Mouse (Mus musculus): Measurements from ENCODE around the gene Atp2a2. TPM values are rescaled to one million over a fixed set of nuclear protein-coding genes. Genes with fewer than 3 reads are reported as not detected.

The Atp2a2 gene
- polyA plus RNA-seq, 1 experiment from 2014 or later, result 78.4 TPM

- WGBS, result 93% methylated on average over 11 of the region's 11 CpGs
- ATAC-seq (ENCODE audit: low read depth), result no peak
- no peak overlapping the region for H3K4me2 ChIP-seq (ENCODE audit: low read depth, low read length)
- H3K4me3 ChIP-seq (ENCODE audit: low read depth, low read length), result no peak overlapping the region
- H3K36me3 ChIP-seq (ENCODE audit: control insufficient read depth, insufficient read depth, low read length), result peaks cover 52% of the 10 kb centered on the region
- no peak overlapping the region for H3K9ac ChIP-seq (replicated peaks; ENCODE audit: low read depth, low read length)
- no peaks in the 10 kb centered on the region for H3K9me3 ChIP-seq (ENCODE audit: control insufficient read depth, low read length)
- no peaks in the 10 kb centered on the region for H3K4me1 ChIP-seq (ENCODE audit: control insufficient read depth, insufficient read depth, low read length)
- no peak overlapping the region for H3K27ac ChIP-seq (ENCODE audit: low read depth, low read length)
- no peaks in the 10 kb centered on the region for H3K27me3 ChIP-seq (ENCODE audit: control insufficient read depth, insufficient read depth, low read length)
Measured at GRCm38 (mm10) chr5:122445051-122445610, 56.9 kb downstream of the Atp2a2 start.

DNA sequence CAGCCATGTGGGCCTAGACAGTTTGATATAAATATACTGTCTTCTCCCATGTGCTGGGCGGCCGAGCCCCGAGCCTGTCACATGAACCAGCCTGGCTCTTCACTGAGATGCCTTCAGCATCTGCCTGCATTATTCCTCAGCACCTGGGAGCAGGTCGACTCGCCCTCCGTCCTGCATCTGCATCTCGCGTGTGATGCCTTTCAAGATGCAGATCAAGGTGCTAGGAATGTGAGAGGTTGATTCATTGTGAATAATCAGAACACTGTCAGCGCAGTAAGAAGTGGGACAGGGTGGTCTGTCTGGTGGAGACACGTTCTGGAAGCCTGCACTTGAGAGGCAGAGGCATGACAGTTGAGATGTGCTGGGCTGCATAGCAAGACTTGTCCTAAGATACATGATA, 57.5 kb downstream of the Atp2a2 start:
- no peak for ATAC-seq (ENCODE audit: low read depth)
- Histone ChIP-seq H3K27me3 (ENCODE audit: control insufficient read depth, insufficient read depth, low read length) (no peaks in the 10 kb centered on the region), H3K27ac (ENCODE audit: low read depth, low read length) (no peak overlapping the region), H3K9me3 (ENCODE audit: control insufficient read depth, low read length) (no peaks in the 10 kb centered on the region), H3K4me2 (ENCODE audit: low read depth, low read length) (no peak overlapping the region), H3K4me3 (ENCODE audit: low read depth, low read length) (no peak overlapping the region), H3K4me1 (ENCODE audit: control insufficient read depth, insufficient read depth, low read length) (no peaks in the 10 kb centered on the region), H3K36me3 (ENCODE audit: control insufficient read depth, insufficient read depth, low read length) (peaks cover 59% of the 10 kb centered on the region), H3K9ac (replicated peaks; ENCODE audit: low read depth, low read length) (no peak overlapping the region)
- 97% methylated on average over 10 of the region's 10 CpGs for WGBS

DNA sequence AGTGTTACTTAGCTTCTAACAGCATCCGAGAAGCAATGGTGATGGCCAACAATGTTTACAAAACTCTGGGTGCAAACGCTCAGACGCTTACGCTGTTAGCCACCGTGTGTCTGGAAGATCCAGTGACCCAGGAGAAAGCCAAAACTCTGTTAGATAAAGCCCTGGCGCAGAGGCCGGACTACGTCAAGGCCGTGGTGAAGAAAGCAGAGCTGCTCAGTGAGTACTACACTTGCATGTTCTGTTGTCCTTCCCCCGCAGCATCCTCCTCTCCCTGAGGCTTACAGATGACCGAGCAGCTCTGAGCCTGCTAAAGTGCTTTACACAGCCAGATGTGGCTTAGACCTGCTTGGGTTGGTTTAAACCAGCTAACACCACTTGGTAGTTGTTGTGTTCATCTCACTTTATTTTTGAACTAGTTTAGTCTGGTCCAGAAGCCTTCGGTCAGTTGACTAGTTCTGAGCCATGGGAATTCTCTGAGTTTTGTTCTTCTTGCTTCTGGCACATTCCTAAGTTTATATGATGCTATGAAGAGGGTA, 61.9 kb downstream of the Atp2a2 start:
- Histone ChIP-seq H3K27ac (ENCODE audit: low read depth, low read length) (no peak overlapping the region), H3K9ac (replicated peaks; ENCODE audit: low read depth, low read length) (no peak overlapping the region), H3K36me3 (ENCODE audit: control insufficient read depth, insufficient read depth, low read length) (peaks cover 94% of the 10 kb centered on the region), H3K4me2 (ENCODE audit: low read depth, low read length) (no peak overlapping the region), H3K9me3 (ENCODE audit: control insufficient read depth, low read length) (no peaks in the 10 kb centered on the region), H3K4me3 (ENCODE audit: low read depth, low read length) (no peak overlapping the region), H3K27me3 (ENCODE audit: control insufficient read depth, insufficient read depth, low read length) (no peaks in the 10 kb centered on the region), H3K4me1 (ENCODE audit: control insufficient read depth, insufficient read depth, low read length) (no peaks in the 10 kb centered on the region)
- 97% methylated on average over 12 of the region's 12 CpGs for WGBS
- ATAC-seq (ENCODE audit: low read depth), result no peak

- Histone ChIP-seq H3K27me3 (ENCODE audit: control insufficient read depth, insufficient read depth, low read length) (no peaks in the 10 kb centered on the region), H3K27ac (ENCODE audit: low read depth, low read length) (no peak overlapping the region), H3K9ac (replicated peaks; ENCODE audit: low read depth, low read length) (no peak overlapping the region), H3K36me3 (ENCODE audit: control insufficient read depth, insufficient read depth, low read length) (peaks cover 88% of the 10 kb centered on the region), H3K4me3 (ENCODE audit: low read depth, low read length) (no peak overlapping the region), H3K4me2 (ENCODE audit: low read depth, low read length) (no peak overlapping the region), H3K4me1 (ENCODE audit: control insufficient read depth, insufficient read depth, low read length) (no peaks in the 10 kb centered on the region), H3K9me3 (ENCODE audit: control insufficient read depth, low read length) (no peaks in the 10 kb centered on the region)
- 91% methylated on average over 19 of the region's 19 CpGs for WGBS
- ATAC-seq (ENCODE audit: low read depth), result no peak
Measured at GRCm38 (mm10) chr5:122439400-122440094, 62.5 kb downstream of the Atp2a2 start.

- H3K36me3 ChIP-seq (ENCODE audit: control insufficient read depth, insufficient read depth, low read length), result peaks cover 80% of the 10 kb centered on the region
- ATAC-seq (ENCODE audit: low read depth), result no peak
- no peak overlapping the region for H3K4me2 ChIP-seq (ENCODE audit: low read depth, low read length)
- no peaks in the 10 kb centered on the region for H3K9me3 ChIP-seq (ENCODE audit: control insufficient read depth, low read length)
- no peak overlapping the region for H3K9ac ChIP-seq (replicated peaks; ENCODE audit: low read depth, low read length)
- H3K27ac ChIP-seq (ENCODE audit: low read depth, low read length), result no peak overlapping the region
- no peak overlapping the region for H3K4me3 ChIP-seq (ENCODE audit: low read depth, low read length)
- no peaks in the 10 kb centered on the region for H3K27me3 ChIP-seq (ENCODE audit: control insufficient read depth, insufficient read depth, low read length)
- no peaks in the 10 kb centered on the region for H3K4me1 ChIP-seq (ENCODE audit: control insufficient read depth, insufficient read depth, low read length)
- WGBS, result 78% methylated on average over 4 of the region's 4 CpGs
Measured at GRCm38 (mm10) chr5:122434541-122434940, 67.5 kb downstream of the Atp2a2 start.

DNA sequence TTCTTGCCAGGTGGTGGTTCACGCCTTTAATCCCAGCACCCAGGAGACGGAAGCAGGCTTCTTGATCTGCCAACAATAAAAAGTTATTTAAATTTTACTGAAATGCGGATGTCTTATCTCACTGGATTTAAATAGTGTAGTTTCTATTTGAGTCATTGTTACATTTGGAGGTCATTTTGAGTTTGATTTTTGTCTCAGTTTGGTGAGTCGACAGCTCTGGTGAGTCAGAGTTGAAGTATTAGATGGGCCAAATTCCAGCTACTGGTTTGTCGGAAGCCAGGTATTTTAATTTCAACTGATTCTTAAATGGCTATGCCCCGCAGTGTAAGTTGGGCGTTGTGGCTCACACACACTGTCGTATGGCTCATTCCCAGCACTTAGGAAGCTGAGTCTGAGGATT, 70.8 kb downstream of the Atp2a2 start:
- Histone ChIP-seq H3K27ac (ENCODE audit: low read depth, low read length) (no peak overlapping the region), H3K9me3 (ENCODE audit: control insufficient read depth, low read length) (no peaks in the 10 kb centered on the region), H3K4me2 (ENCODE audit: low read depth, low read length) (no peak overlapping the region), H3K4me3 (ENCODE audit: low read depth, low read length) (no peak overlapping the region), H3K27me3 (ENCODE audit: control insufficient read depth, insufficient read depth, low read length) (no peaks in the 10 kb centered on the region), H3K4me1 (ENCODE audit: control insufficient read depth, insufficient read depth, low read length) (no peaks in the 10 kb centered on the region), H3K9ac (replicated peaks; ENCODE audit: low read depth, low read length) (no peak overlapping the region), H3K36me3 (ENCODE audit: control insufficient read depth, insufficient read depth, low read length) (peaks cover 64% of the 10 kb centered on the region)
- WGBS, result 95% methylated on average over 8 of the region's 8 CpGs
- ATAC-seq (ENCODE audit: low read depth), result no peak

DNA sequence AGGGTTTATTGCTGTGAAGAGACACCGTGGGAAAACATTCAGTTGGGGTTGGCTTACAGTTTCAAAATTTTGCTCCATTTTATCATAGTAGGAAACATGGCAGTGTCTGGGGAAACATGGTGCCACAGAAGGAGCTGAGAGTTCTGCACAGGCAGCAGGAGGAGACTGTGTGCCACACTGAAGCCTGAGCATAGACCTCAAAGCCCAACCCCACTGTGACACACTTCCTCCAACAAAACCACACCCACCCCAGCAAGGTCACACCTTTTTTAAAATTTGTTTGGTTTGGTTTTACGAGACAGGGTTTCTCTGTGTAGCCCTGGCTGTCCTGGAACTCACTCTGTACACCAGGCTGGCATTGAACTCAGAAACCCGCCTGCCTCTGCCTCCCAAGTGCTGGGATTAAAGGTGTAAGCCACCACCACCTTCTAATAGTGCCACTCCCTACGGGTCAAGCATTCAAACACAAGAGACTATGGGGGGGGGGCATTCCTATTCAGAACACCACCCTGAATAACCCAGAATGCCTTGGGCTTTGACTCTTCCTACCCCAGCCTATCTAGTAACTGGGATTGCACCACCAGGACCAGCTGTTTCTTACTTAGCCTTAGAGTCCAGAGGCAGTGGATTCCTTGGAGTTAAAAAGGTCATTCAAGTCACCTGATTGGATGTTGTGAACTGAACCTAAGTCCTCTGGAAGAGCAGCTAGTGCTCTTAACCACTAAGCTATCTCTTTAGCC, 71.8 kb downstream of the Atp2a2 start:
- ATAC-seq (ENCODE audit: low read depth), result no peak
- no peak overlapping the region for H3K4me3 ChIP-seq (ENCODE audit: low read depth, low read length)
- no peak overlapping the region for H3K4me2 ChIP-seq (ENCODE audit: low read depth, low read length)
- WGBS, result 93% methylated on average over 4 of the region's 4 CpGs
- H3K27me3 ChIP-seq (ENCODE audit: control insufficient read depth, insufficient read depth, low read length), result no peaks in the 10 kb centered on the region
- peaks cover 57% of the 10 kb centered on the region for H3K36me3 ChIP-seq (ENCODE audit: control insufficient read depth, insufficient read depth, low read length)
- no peaks in the 10 kb centered on the region for H3K4me1 ChIP-seq (ENCODE audit: control insufficient read depth, insufficient read depth, low read length)
- H3K27ac ChIP-seq (ENCODE audit: low read depth, low read length), result no peak overlapping the region
- no peaks in the 10 kb centered on the region for H3K9me3 ChIP-seq (ENCODE audit: control insufficient read depth, low read length)
- no peak overlapping the region for H3K9ac ChIP-seq (replicated peaks; ENCODE audit: low read depth, low read length)

GRCm38 (mm10) chr5:122425550-122425949, 76.5 kb downstream of the Atp2a2 start:
- H3K4me2 ChIP-seq (ENCODE audit: low read depth, low read length), result no peak overlapping the region
- 84% methylated on average over 2 of the region's 2 CpGs for WGBS
- no peaks in the 10 kb centered on the region for H3K4me1 ChIP-seq (ENCODE audit: control insufficient read depth, insufficient read depth, low read length)
- no peaks in the 10 kb centered on the region for H3K27me3 ChIP-seq (ENCODE audit: control insufficient read depth, insufficient read depth, low read length)
- no peak overlapping the region for H3K4me3 ChIP-seq (ENCODE audit: low read depth, low read length)
- H3K9me3 ChIP-seq (ENCODE audit: control insufficient read depth, low read length), result no peaks in the 10 kb centered on the region
- no peak overlapping the region for H3K9ac ChIP-seq (replicated peaks; ENCODE audit: low read depth, low read length)
- ATAC-seq (ENCODE audit: low read depth), result no peak
- no peak overlapping the region for H3K27ac ChIP-seq (ENCODE audit: low read depth, low read length)
- H3K36me3 ChIP-seq (ENCODE audit: control insufficient read depth, insufficient read depth, low read length), result peaks cover 22% of the 10 kb centered on the region; the same call in 1 of the 2 replicates

- Histone ChIP-seq H3K27me3 (ENCODE audit: control insufficient read depth, insufficient read depth, low read length) (no peaks in the 10 kb centered on the region), H3K4me3 (ENCODE audit: low read depth, low read length) (peak overlapping the region; percentile 92), H3K4me2 (ENCODE audit: low read depth, low read length) (peak overlapping the region; percentile 93), H3K9ac (replicated peaks; ENCODE audit: low read depth, low read length) (peak overlapping the region; percentile 86), H3K27ac (ENCODE audit: low read depth, low read length) (no peak overlapping the region), H3K9me3 (ENCODE audit: control insufficient read depth, low read length) (no peaks in the 10 kb centered on the region), H3K4me1 (ENCODE audit: control insufficient read depth, insufficient read depth, low read length) (no peaks in the 10 kb centered on the region), H3K36me3 (ENCODE audit: control insufficient read depth, insufficient read depth, low read length) (peaks cover 2% of the 10 kb centered on the region; the same call in 1 of the 2 replicates)
- no peak for ATAC-seq (ENCODE audit: low read depth)
- 36% methylated on average over 15 of the region's 15 CpGs for WGBS
Measured at GRCm38 (mm10) chr5:122423083-122423482, 78.9 kb downstream of the Atp2a2 start.

All from neural tube, embryonic 14.5 days (tissue).